Mouse (Mus musculus) cerebellum, adult 2 months (tissue): ENCODE measurements around the gene Sphk1.

Experiments used
- CTCF ChIP-seq: fragments of 200-500 bp; IDR thresholded peaks from 2 replicates; pipeline ENCODE4 v1.5.1; 2011; ENCODE audit warnings: low read depth, mild to moderate bottlenecking, control low read depth, low read length, moderate library complexity, borderline replicate concordance; ENCODE audit not compliant: insufficient read depth
- POLR2A ChIP-seq: fragments of 200-500 bp; IDR thresholded peaks from 2 replicates; pipeline ENCODE4 v1.6.1; 2011; ENCODE audit warnings: low read length, control low read depth, borderline replicate concordance; ENCODE audit not compliant: insufficient read depth

- TF ChIP-seq POLR2A (no peak), CTCF (no peak)
These were observed 25.6 kb downstream of the Sphk1 start for GRCm38 (mm10) chr11:116556308-116556707.
